In genomic region chr4:58210557-58211090, GRCm38 (mm10) we compare ENCODE assay signal across 12 mouse cellular contexts. TPM values are rescaled to one million over a fixed set of nuclear protein-coding genes. Genes with fewer than 3 reads are reported as not detected.
DNase-seq lines count a peak whose midpoint lies in the region; ATAC-seq and TF ChIP-seq lines count a peak whose summit lies in the region.
"Had no signal": no experiment of that assay in that cellular context is flagged by ENCODE, and none has a peak within 500 bp of the region (broad histone marks: within the 10 kb centered on the region; RNA-seq: fewer than 3 reads in every experiment).

No protein-coding gene starts in this region.

- no peaks in the 10 kb centered on the region for H3K36me3 ChIP-seq in midbrain, postnatal 0 days (ENCODE audit: insufficient read depth, low read length)
- H3K36me3 ChIP-seq in midbrain, embryonic 11.5 days (ENCODE audit: control insufficient read depth, insufficient read depth, low read length) = no peaks in the 10 kb centered on the region
- H3K36me3 ChIP-seq: heart, embryonic 12.5 days; liver, embryonic 15.5 days had no signal

- no peak overlapping the region for H3K9ac ChIP-seq in midbrain, postnatal 0 days (replicated peaks; ENCODE audit: low read length, poor library complexity, severe bottlenecking)
- H3K9ac ChIP-seq in midbrain, embryonic 11.5 days (ENCODE audit: low read length) = no peak overlapping the region
- H3K9ac ChIP-seq: heart, embryonic 12.5 days; liver, embryonic 15.5 days had no signal

- ATAC-seq in midbrain, postnatal 0 days (ENCODE audit: low FRiP score) = no peak
- ATAC-seq in midbrain, embryonic 11.5 days (ENCODE audit: low FRiP score) = no peak
- ATAC-seq in megakaryocyte, adult 5-6 weeks (ENCODE audit: poor library complexity, severe bottlenecking) = no peak

- intact Hi-C loops in gastrocnemius, adult 2 months (cut with DNase I) = no loop called here
- intact Hi-C loops in gastrocnemius, postnatal 14 days (cut with DNase I; ENCODE audit: low total_unique reads) = no loop called here

- peaks cover 5% of the 10 kb centered on the region for H3K27me3 ChIP-seq in midbrain, postnatal 0 days (ENCODE audit: insufficient read depth, low read length)
- H3K27me3 ChIP-seq in midbrain, embryonic 11.5 days (ENCODE audit: control insufficient read depth, insufficient read depth, low read length) = peaks cover 11% of the 10 kb centered on the region

- DNase-seq in gastrocnemius, adult 2 months = no peak
- DNase-seq in gastrocnemius, postnatal 14 days = no peak
- DNase-seq in midbrain, postnatal 0 days (ENCODE audit: low spot score) = peak; percentile 56
- DNase-seq in midbrain, embryonic 11.5 days (ENCODE audit: low spot score, missing footprints) = no peak
- DNase-seq in cerebellum, adult 8-10 months = peak; percentile 66
- DNase-seq in retina, postnatal 1 day = peak; percentile 4
- no peak for DNase-seq in layer of hippocampus, postnatal 36 days
- DNase-seq: right cerebral cortex, postnatal 4 days had no signal

- no peaks in the 10 kb centered on the region for H3K9me3 ChIP-seq in midbrain, postnatal 0 days (ENCODE audit: low read length)
- H3K9me3 ChIP-seq in midbrain, embryonic 11.5 days (ENCODE audit: control insufficient read depth, low read length) = no peaks in the 10 kb centered on the region
- H3K9me3 ChIP-seq: liver, embryonic 15.5 days had no signal

- no peaks in the 10 kb centered on the region for H3K4me1 ChIP-seq in midbrain, postnatal 0 days (ENCODE audit: insufficient read depth, low read length)
- H3K4me1 ChIP-seq in midbrain, embryonic 11.5 days (ENCODE audit: control insufficient read depth, insufficient read depth, low read length) = peaks cover 2% of the 10 kb centered on the region
- H3K4me1 ChIP-seq: liver, embryonic 15.5 days had no signal

- H3K4me3 ChIP-seq in gastrocnemius, adult 2 months = no peak overlapping the region
- H3K4me3 ChIP-seq in midbrain, postnatal 0 days (ENCODE audit: low read depth, low read length) = no peak overlapping the region
- H3K4me3 ChIP-seq in midbrain, embryonic 11.5 days (ENCODE audit: low read depth, low read length) = no peak overlapping the region
- H3K4me3 ChIP-seq: heart, embryonic 12.5 days; liver, embryonic 15.5 days had no signal

- no peak overlapping the region for H3K4me2 ChIP-seq in midbrain, postnatal 0 days (ENCODE audit: low read depth, low read length, poor library complexity, severe bottlenecking)
- H3K4me2 ChIP-seq in midbrain, embryonic 11.5 days = no peak overlapping the region
- H3K4me2 ChIP-seq: heart, embryonic 12.5 days; liver, embryonic 15.5 days had no signal

- peak; percentile 43 for TF ChIP-seq CTCF in gastrocnemius, adult 2 months (IDR thresholded peaks at IDR 0.05)
- peak; percentile 58 for TF ChIP-seq CTCF in midbrain, postnatal 0 days (IDR thresholded peaks at IDR 0.05)

- H3K27ac ChIP-seq in gastrocnemius, adult 2 months = no peak overlapping the region
- H3K27ac ChIP-seq in midbrain, postnatal 0 days (ENCODE audit: low read depth, low read length) = no peak overlapping the region
- no peak overlapping the region for H3K27ac ChIP-seq in midbrain, embryonic 11.5 days (ENCODE audit: low read depth, low read length)
- H3K27ac ChIP-seq: liver, embryonic 15.5 days had no signal

- 67% methylated on average over 5 of the region's 5 CpGs for WGBS in midbrain, postnatal 0 days
- WGBS in midbrain, embryonic 11.5 days = 55% methylated on average over 5 of the region's 5 CpGs

RNA-seq across cellular contexts. Expression of gene Svep1, which starts 4.0 kb away (rescaled TPM):
- 1 to 10 TPM; 5.1 to 7.5 TPM for total RNA-seq in gastrocnemius, adult 2 months (2021)
- total RNA-seq in gastrocnemius, postnatal 14 days (2021) = 10 to 100 TPM; 14.7 to 17.3 TPM
- 5.7 and 5.9 TPM in 2 replicates for total RNA-seq in midbrain, postnatal 0 days (2014; rRNA removed)
- polyA plus RNA-seq in midbrain, postnatal 0 days (2015; fragmentation: Nextera tagmentation; extraction: Ambion mirVana) = 0.75 and 0.85 TPM in 2 replicates
- polyA plus RNA-seq in midbrain, embryonic 11.5 days (2014; fragmentation: Nextera tagmentation; extraction: Ambion mirVana) = 1.7 and 2.2 TPM in 2 replicates
- total RNA-seq in layer of hippocampus, postnatal 36 days (2021) = under 1 TPM; 0.67 to 0.88 TPM
- total RNA-seq in megakaryocyte, adult 5-6 weeks (2015) = 0.43 TPM in 1 of 2 replicates, not detected in the other
- 0.04 and 0.07 TPM in 2 replicates for total RNA-seq in megakaryocyte, adult 5-6 weeks (2017)
- total RNA-seq: MEL had no signal

Comparison
In these comparisons a context has a peak if more than half of its experiments do, and no peak if none do; other contexts are left out.
1. DNase-seq: peak in midbrain, postnatal 0 days (single experiment), cerebellum, adult 8-10 months (single experiment) and retina, postnatal 1 day (single experiment); none in gastrocnemius, adult 2 months (single experiment), gastrocnemius, postnatal 14 days (single experiment), midbrain, embryonic 11.5 days (single experiment) and layer of hippocampus, postnatal 36 days (0 of 2).